ENCODE assay signal across 21 mouse cellular contexts in genomic region chr15:13276909-13277235, GRCm38 (mm10).
A peak's percentile ranks its signal among the peaks of the same experiment; 100 is the strongest.
DNase-seq lines count a peak whose midpoint lies in the region; ATAC-seq and TF ChIP-seq lines count a peak whose summit lies in the region.
"Had no signal": no experiment of that assay in that cellular context is flagged by ENCODE, and none has a peak within 500 bp of the region (broad histone marks: within the 10 kb centered on the region; RNA-seq: fewer than 3 reads in every experiment).

No protein-coding gene starts in this region.

- H3K4me2 ChIP-seq in midbrain, embryonic 15.5 days, result no peak overlapping the region
- no peak overlapping the region for H3K4me2 ChIP-seq in midbrain, postnatal 0 days (ENCODE audit: low read depth, low read length, poor library complexity, severe bottlenecking)
- H3K4me2 ChIP-seq in forebrain, embryonic 15.5 days (replicated peaks), result no peak overlapping the region
- H3K4me2 ChIP-seq: embryonic facial prominence, embryonic 12.5 days; heart, embryonic 11.5 days; heart, embryonic 15.5 days; hindbrain, embryonic 13.5 days had no signal

- no peaks in the 10 kb centered on the region for H3K36me3 ChIP-seq in midbrain, embryonic 15.5 days (replicated peaks)
- no peaks in the 10 kb centered on the region for H3K36me3 ChIP-seq in midbrain, postnatal 0 days (ENCODE audit: insufficient read depth, low read length)
- H3K36me3 ChIP-seq in forebrain, embryonic 15.5 days, result no peaks in the 10 kb centered on the region
- H3K36me3 ChIP-seq: embryonic facial prominence, embryonic 12.5 days; heart, embryonic 15.5 days; hindbrain, embryonic 13.5 days had no signal

- no peaks in the 10 kb centered on the region; the same call in 1 of the 2 replicates for H3K4me1 ChIP-seq in midbrain, embryonic 15.5 days
- peaks cover 5% of the 10 kb centered on the region; the same call in 1 of the 2 replicates for H3K4me1 ChIP-seq in midbrain, postnatal 0 days (ENCODE audit: insufficient read depth, low read length)
- H3K4me1 ChIP-seq in forebrain, embryonic 15.5 days, result peaks cover 17% of the 10 kb centered on the region
- H3K4me1 ChIP-seq: hindbrain, embryonic 13.5 days had no signal

- ATAC-seq in frontal cortex, adult (ENCODE audit: low TSS enrichment), result peak; percentile 57; the same call in 1 of the 2 replicates
- peak; percentile 54 for ATAC-seq in midbrain, embryonic 15.5 days (replicated peaks)
- no peak for ATAC-seq in midbrain, postnatal 0 days (ENCODE audit: low FRiP score)
- ATAC-seq in forebrain, embryonic 15.5 days (replicated peaks), result peak; percentile 80
- ATAC-seq: activated CD4-positive, CD25-positive, alpha-beta regulatory T cell, adult 4 months; hindbrain, postnatal 0 days; Patski had no signal

- no peak for TF ChIP-seq CTCF in midbrain, postnatal 0 days (IDR thresholded peaks at IDR 0.05)
- TF ChIP-seq CTCF in brain, embryonic 14.5 days (IDR thresholded peaks at IDR 0.05; ENCODE audit: borderline replicate concordance, extremely low read depth, insufficient read depth, insufficient read length), result no peak

- no peak overlapping the region for H3K27ac ChIP-seq in midbrain, embryonic 15.5 days
- H3K27ac ChIP-seq in midbrain, postnatal 0 days (ENCODE audit: low read depth, low read length), result no peak overlapping the region
- peak overlapping the region; percentile 27; the same call in 1 of the 2 replicates for H3K27ac ChIP-seq in forebrain, embryonic 15.5 days (replicated peaks)
- H3K27ac ChIP-seq: embryonic facial prominence, embryonic 12.5 days; heart, adult 2 months; heart, embryonic 15.5 days; hindbrain, embryonic 13.5 days; hindbrain, postnatal 0 days had no signal

- WGBS in midbrain, embryonic 15.5 days, result 77% methylated on average over 8 of the region's 8 CpGs
- WGBS in midbrain, postnatal 0 days, result 79% methylated on average over 8 of the region's 8 CpGs
- WGBS in forebrain, embryonic 15.5 days, result 44% methylated on average over 8 of the region's 8 CpGs

- no peaks in the 10 kb centered on the region for H3K27me3 ChIP-seq in midbrain, embryonic 15.5 days (replicated peaks)
- H3K27me3 ChIP-seq in midbrain, postnatal 0 days (ENCODE audit: insufficient read depth, low read length), result no peaks in the 10 kb centered on the region
- no peaks in the 10 kb centered on the region for H3K27me3 ChIP-seq in forebrain, embryonic 15.5 days
- H3K27me3 ChIP-seq: CH12.LX; embryonic facial prominence, embryonic 12.5 days; heart, embryonic 15.5 days; hindbrain, embryonic 13.5 days; Patski had no signal

- no peak overlapping the region for H3K4me3 ChIP-seq in midbrain, embryonic 15.5 days
- H3K4me3 ChIP-seq in midbrain, postnatal 0 days (ENCODE audit: low read depth, low read length), result no peak overlapping the region
- no peak overlapping the region for H3K4me3 ChIP-seq in forebrain, embryonic 15.5 days
- H3K4me3 ChIP-seq: embryonic facial prominence, embryonic 12.5 days; heart, adult 2 months; heart, embryonic 15.5 days; hindbrain, embryonic 13.5 days had no signal

- no peak for TF ChIP-seq POLR2A in brain, embryonic 14.5 days (IDR thresholded peaks at IDR 0.05; ENCODE audit: borderline replicate concordance, extremely low read depth, insufficient read depth, insufficient read length, poor library complexity, severe bottlenecking)

- DNase-seq in frontal cortex, postnatal 10 days (ENCODE audit: low spot score in 2 of 2), result no peak
- DNase-seq in midbrain, postnatal 0 days (ENCODE audit: low spot score), result no peak
- peak; percentile 67 for DNase-seq in brain, embryonic 14.5 days (ENCODE audit: low read depth)
- DNase-seq in cerebellum, adult 11 months, result no peak
- DNase-seq: adrenal gland, postnatal 14 days; cerebellum, adult 8-10 months; cerebellum, postnatal 14 days; gastrocnemius, postnatal 14 days; heart, adult 2 months; heart, postnatal 14 days had no signal

- no peaks in the 10 kb centered on the region for H3K9me3 ChIP-seq in midbrain, embryonic 15.5 days
- H3K9me3 ChIP-seq in midbrain, postnatal 0 days (ENCODE audit: low read length), result no peaks in the 10 kb centered on the region
- no peaks in the 10 kb centered on the region for H3K9me3 ChIP-seq in forebrain, embryonic 15.5 days
- H3K9me3 ChIP-seq: embryonic facial prominence, embryonic 12.5 days; heart, embryonic 15.5 days; hindbrain, embryonic 13.5 days had no signal

- H3K9ac ChIP-seq in midbrain, embryonic 15.5 days, result no peak overlapping the region
- H3K9ac ChIP-seq in midbrain, postnatal 0 days (replicated peaks; ENCODE audit: low read length, poor library complexity, severe bottlenecking), result no peak overlapping the region
- no peak overlapping the region for H3K9ac ChIP-seq in forebrain, embryonic 15.5 days (replicated peaks)
- H3K9ac ChIP-seq: embryonic facial prominence, embryonic 12.5 days; heart, embryonic 15.5 days; hindbrain, embryonic 13.5 days had no signal
